Mouse (Mus musculus) ES-E14 (cell line): ENCODE results near the gene Btrc.

Source experiments
- MAFK ChIP-seq: IDR thresholded peaks from 2 replicates; pipeline ENCODE4 v1.6.1; 2014; ENCODE audit warnings: mild to moderate bottlenecking, low read depth, low read length, inconsistent platforms; ENCODE audit not compliant: insufficient read depth
- ZC3H11A ChIP-seq: IDR thresholded peaks from 2 replicates; pipeline ENCODE4 v1.6.1; 2012; ENCODE audit warnings: low read depth, mild to moderate bottlenecking, inconsistent platforms, low read length, borderline replicate concordance
- ZNF384 ChIP-seq: IDR thresholded peaks from 2 replicates; pipeline ENCODE4 v1.6.1; 2012; ENCODE audit warnings: low read depth, low read length, inconsistent platforms

GRCm38 (mm10) chr19:45447222-45447621, 83.7 kb downstream of the Btrc start:
- TF ChIP-seq ZC3H11A (no peak), ZNF384 (no peak), MAFK (no peak)
